Mouse (Mus musculus) fat pad, adult 2 months (tissue): ENCODE data around the gene Rpl36a.
"Not testable (repeated sequence)": the region's sequence is repeated elsewhere in the genome, so short reads cannot be mapped to it uniquely, and the experiment has no call there.

Experiments
- DNase-seq: peaks from one replicate; pipeline ENCODE4 v3.0.0-alpha.2; 2011; ENCODE audit warnings: low read depth, low spot score; ENCODE audit errors: extremely low read depth

The Rpl36a gene

DNA sequence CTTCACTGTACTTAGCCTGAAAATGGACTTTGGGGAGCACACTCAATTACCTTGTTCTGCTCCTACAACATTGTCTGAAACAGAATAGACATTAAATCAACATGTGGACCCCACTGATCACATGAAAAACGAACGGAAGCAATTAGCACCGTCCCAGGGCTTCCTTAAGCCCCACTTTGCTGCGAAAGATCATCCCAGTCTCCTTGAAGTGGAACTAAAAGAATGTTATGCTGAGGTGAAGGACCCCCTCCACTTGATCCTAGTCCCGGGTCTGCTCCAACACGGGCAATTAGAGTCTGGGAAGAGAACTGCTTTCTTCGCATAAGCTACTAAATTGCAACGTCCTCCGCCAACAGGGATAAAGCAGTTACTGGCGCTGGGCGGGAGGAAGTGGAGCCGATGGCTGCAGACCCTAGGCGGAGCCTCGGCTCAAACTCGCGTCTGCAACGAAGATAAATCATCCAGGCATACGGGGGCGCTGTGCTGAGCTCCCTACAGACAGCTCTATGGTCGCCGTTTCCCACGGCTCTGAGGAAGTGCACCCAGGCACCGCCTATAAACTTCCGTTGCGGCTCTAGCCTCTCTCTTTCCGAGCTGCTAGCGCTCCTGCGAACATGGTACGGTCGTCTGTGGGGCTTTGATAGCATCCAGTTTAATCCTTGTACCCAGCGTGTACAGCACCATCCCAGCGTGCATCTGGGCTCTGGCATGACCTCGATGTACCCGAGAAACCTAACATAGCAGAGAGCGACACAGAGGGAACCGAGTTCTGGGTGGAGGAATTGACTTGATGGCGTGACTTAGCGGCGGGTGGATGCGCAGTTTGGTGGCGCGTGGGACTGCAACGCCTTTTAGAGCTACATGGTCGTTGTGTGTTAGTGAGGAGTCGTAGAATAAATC is at the start of gene Rpl36a:
Rpl36a (plus strand) TSS at position 552 of the 900 bp plus-strand sequence.
- peak; percentile 34 for DNase-seq

- not testable (repeated sequence) for DNase-seq
Measured at GRCm38 (mm10) chrX:134539795-134540194, 45.7 kb upstream of the Rpl36a start.

GRCm38 (mm10) chrX:134540414-134541135 is 44.9 kb upstream of the Rpl36a start:
- peak; percentile 28 for DNase-seq

DNA sequence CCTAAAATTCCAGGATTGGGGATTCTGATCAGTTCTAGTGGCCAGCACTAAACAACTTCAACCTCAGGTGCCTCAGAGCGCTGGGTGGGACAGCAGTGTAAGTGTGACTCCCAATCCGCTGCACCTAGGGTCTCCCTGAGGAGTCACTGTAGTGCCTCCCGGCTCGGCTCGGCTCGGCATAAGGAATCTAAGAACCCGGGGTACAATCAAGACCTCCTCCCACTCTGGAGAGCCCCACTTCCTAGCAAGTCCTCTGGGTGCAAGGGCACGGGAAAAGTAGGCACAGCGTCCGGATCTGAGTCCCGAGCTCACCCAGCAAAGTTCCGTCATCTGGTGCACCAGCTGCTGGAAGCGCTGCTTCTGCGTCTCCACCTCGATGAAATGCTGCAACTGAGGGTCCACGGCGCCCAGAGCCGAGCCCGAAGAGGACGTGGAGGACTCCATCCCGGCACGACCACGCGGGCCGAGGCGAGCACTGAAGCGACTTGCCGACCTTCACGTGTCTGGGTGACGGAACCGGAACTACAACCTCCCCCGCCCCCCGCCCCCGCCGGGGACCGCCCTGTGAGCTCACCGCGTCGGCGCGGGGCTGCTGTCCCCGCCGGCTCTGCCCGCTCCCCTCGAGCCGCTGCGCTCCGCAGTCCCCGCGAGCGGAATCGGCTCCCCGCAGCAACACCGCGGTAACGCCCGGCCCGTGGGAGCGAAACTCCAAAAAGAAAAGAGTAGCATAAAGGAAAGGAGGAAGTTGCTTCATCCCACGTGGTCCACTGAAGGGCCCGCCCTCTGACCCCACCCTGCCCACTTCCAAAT is 44.1 kb upstream of the Rpl36a start, which contains the start of gene Timm8a1:
Timm8a1 (minus strand) TSS at position 721 of the 810 bp plus-strand sequence.
- no peak for DNase-seq

DNA sequence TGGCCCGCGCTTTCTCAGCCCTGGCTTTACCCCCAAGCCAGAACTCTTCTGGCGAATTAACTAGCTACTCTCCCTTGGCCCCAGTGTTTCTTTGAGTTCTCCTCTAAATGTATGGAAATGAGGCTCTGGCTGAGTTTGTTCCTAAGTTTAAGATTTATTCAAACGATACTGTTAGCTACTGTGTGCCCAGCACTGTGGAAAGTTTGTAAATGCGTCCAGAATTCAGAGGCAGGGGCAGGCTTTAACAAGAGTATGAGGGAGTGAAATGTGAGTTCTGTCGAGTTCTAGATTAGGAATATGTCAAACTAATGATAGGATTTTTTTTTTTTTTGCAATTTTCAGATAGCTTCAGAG is 43.5 kb upstream of the Rpl36a start:
- DNase-seq = no peak

DNA sequence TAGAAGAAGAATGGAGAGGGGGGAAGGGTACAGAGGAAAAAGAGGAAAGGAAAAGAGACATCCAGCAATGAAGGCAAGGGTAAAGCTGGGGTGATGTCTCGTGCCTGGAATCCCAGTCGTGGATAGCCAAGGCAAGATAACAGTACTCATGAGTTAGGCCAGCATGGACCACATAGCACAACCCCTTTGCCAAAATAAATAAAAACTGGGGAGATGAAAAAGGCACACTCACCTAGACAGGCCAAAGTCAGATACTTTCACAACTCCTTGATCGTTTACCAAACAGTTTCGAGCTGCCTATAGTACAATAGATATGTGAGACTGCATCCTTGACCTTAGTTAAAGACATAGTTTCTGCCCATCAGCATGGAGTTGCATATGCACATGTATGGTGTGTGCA is 38.1 kb upstream of the Rpl36a start:
- no peak for DNase-seq

- DNase-seq = no peak
Measured at GRCm38 (mm10) chrX:134550903-134551302, 34.6 kb upstream of the Rpl36a start.

GRCm38 (mm10) chrX:134553326-134553725 is 32.1 kb upstream of the Rpl36a start:
- no peak for DNase-seq

GRCm38 (mm10) chrX:134554425-134554824 is 31.0 kb upstream of the Rpl36a start:
- DNase-seq = no peak

DNA sequence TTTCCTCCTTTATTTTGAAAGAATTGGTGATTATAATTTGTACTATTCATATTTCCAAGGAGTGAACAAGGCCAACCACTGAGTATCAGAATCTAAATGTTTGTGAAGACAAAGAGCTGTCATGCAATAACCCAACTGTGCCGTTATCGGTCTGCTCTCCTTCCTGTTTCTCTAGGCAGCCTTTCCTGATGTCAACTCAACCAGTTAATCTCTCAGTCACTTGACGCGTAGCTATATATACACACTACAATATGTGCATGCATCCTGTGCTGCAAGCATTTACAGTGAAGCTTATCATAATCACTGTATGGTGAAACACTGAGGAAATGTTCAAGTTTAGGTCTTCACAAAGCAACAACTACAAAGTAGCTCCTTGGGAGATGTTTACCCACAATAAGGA is 21.1 kb upstream of the Rpl36a start:
- no peak for DNase-seq

DNA sequence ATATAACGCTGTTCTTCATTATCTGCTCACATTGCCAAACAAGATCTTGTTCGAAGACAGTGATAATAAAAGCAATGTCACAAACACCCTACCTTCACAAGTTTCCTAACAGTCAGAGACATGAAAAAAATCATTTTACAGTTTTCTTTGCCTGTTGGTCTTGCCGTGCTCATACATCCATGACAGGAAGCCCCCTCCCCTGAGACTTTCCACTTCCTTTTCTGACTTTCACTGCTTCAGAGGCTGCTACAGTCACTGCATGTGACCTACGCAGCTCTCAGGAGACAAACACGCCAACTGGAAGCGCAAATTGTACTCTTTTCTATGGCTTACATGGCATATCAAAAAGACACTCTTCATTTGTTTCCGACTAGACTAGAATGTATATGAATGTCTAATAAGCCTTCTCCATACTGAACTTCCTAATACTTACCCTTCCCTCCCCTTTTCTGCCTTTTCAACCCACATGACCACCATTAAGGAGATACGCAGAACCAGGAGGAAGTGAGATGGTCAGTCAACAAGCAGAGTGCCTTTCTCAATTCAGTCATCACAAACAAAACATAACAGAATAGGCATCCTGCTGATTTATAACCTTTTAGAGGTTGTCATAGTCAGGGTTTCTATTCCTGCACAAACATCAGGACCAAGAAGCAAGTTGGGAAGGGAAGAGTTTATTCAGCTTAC is 18.8 kb upstream of the Rpl36a start:
- no peak for DNase-seq

GRCm38 (mm10) chrX:134577896-134578295 is 7.6 kb upstream of the Rpl36a start:
- DNase-seq = no peak

GRCm38 (mm10) chrX:134580528-134581305 is 4.7 kb upstream of the Rpl36a start:
- no peak for DNase-seq

- DNase-seq = no peak
Measured at GRCm38 (mm10) chrX:134582270-134582669, 3.2 kb upstream of the Rpl36a start.

GRCm38 (mm10) chrX:134582888-134583669 is 2.4 kb upstream of the Rpl36a start, which contains the start of gene Btk:
Btk (minus strand) TSS chrX:134583570.
- no peak for DNase-seq

GRCm38 (mm10) chrX:134586447-134586846 is 993 bp downstream of the Rpl36a start:
- DNase-seq = no peak

DNA sequence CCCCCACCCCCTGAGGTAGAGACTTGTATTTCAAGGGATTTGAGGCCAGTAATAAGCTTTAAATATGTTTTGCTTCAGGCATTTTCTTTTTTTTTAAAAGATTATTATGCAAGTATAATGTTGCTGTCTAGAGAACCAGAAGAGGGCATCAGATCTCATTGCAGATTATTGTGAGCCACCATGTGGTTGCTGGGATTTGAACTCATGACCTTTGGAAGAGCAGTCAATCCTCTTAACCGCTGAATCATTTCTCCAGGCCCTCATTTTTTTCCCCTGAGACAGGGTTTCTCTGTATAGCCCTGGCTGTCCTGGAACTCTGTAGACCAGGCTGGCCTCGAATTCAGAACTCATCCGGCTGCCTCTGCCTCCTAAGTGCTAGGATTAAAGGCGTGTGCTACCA is 2.8 kb downstream of the Rpl36a start:
- DNase-seq = no peak

GRCm38 (mm10) chrX:134588997-134589396 is 3.5 kb downstream of the Rpl36a start:
- no peak for DNase-seq

DNA sequence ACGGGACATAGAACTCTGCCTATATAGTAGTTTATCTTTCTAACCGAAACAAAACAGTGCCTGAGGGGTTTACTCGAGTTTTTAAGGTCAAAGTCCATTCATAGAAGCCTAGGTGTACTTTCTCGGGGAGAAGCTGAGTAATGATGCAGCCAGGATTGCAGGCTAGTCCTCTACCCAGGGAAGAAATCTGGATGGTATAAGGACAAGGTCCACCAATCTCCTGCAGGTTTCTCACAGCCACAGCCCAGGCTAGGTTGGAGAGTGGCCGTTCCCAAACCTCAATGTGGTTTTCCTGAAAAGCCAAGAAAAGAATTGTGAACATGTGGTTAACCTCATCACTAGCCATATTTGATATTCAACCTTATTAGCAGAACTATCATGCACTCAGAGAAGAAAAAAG is 4.4 kb downstream of the Rpl36a start:
- DNase-seq = no peak
